Mouse (Mus musculus) cortical plate, adult 2 months (tissue): ENCODE data around the gene Ntn5.

Experiments used
- CTCF ChIP-seq: fragments of 200-500 bp; IDR thresholded peaks from 2 replicates; pipeline ENCODE4 v1.5.1; 2011; ENCODE audit warnings: mild to moderate bottlenecking, control low read depth, low read length; ENCODE audit not compliant: insufficient read depth; ENCODE audit errors: extremely low read depth
- POLR2A ChIP-seq: fragments of 200-500 bp; IDR thresholded peaks from 2 replicates; pipeline ENCODE4 v1.6.1; 2011; ENCODE audit warnings: mild to moderate bottlenecking, low read length, control low read depth; ENCODE audit not compliant: insufficient read depth; ENCODE audit errors: extremely low read depth

- TF ChIP-seq CTCF, result no peak
- TF ChIP-seq POLR2A, result no peak
These were observed 18.3 kb upstream of the Ntn5 start for GRCm38 (mm10) chr7:45665303-45666138.
